Mouse (Mus musculus) forebrain, postnatal 0 days (tissue): Measurements from ENCODE around the gene Fgd1. TPM values are rescaled to one million over a fixed set of nuclear protein-coding genes. Genes with fewer than 3 reads are reported as not detected.

Experiments
- ATAC-seq: fragments of 200-750 bp; cut with Nextera tagmentation; 2 replicates; pipeline ENCODE4 v1.8.0; 2017; ENCODE audit warnings: mild to moderate bottlenecking, moderate library complexity
- DNase-seq: peaks from one replicate; pipeline ENCODE4 v3.0.0-alpha.2; 2015
- H3K27ac ChIP-seq: fragments of 300-500 bp; sonication (generic); 2 replicates; pipeline ENCODE4 v1.5.1; 2014; ENCODE audit warnings: low read depth, mild to moderate bottlenecking, antibody characterized with exemption, low read length, moderate library complexity, mixed read lengths
- H3K27me3 ChIP-seq: fragments of 300-500 bp; sonication (generic); 2 replicates; pipeline ENCODE4 v1.6.1; 2014; ENCODE audit warnings: mild to moderate bottlenecking, low read length, mixed read lengths; ENCODE audit not compliant: insufficient read depth
- H3K36me3 ChIP-seq: fragments of 300-500 bp; sonication (generic); 2 replicates; pipeline ENCODE4 v1.6.1; 2014; ENCODE audit warnings: mild to moderate bottlenecking, moderate library complexity; ENCODE audit not compliant: insufficient read depth
- H3K4me1 ChIP-seq: fragments of 300-500 bp; sonication (generic); 2 replicates; pipeline ENCODE4 v1.6.1; 2014; ENCODE audit warnings: antibody characterized with exemption; ENCODE audit not compliant: insufficient read depth
- H3K4me2 ChIP-seq: fragments of 300-500 bp; sonication (generic); 2 replicates; pipeline ENCODE4 v1.6.1; 2014; ENCODE audit warnings: low read depth, mild to moderate bottlenecking, moderate library complexity
- H3K4me3 ChIP-seq: fragments of 300-500 bp; sonication (generic); 2 replicates; pipeline ENCODE4 v1.5.1; 2014; ENCODE audit warnings: low read depth, low read length, mixed read lengths
- H3K9ac ChIP-seq: fragments of 300-500 bp; sonication (generic); 2 replicates; pipeline ENCODE4 v1.6.1; 2014; ENCODE audit warnings: mild to moderate bottlenecking
- H3K9me3 ChIP-seq: fragments of 300-500 bp; sonication (generic); 2 replicates; pipeline ENCODE4 v1.6.1; 2016; ENCODE audit warnings: low read length
- CTCF ChIP-seq: sonication (generic); IDR thresholded peaks from 2 replicates; pipeline ENCODE4 v1.5.1; 2016; ENCODE audit warnings: antibody characterized with exemption, control low read depth, low read depth
- WGBS: fragments of 180-500 bp; shearing (Covaris S2); extraction: QIAGEN DNeasy Blood & Tissue Kit; methylation state at CpG from one replicate; pipeline ENCODE4 v1.1.7; 2014; 5-methylcytosine and 5-hydroxymethylcytosine counted together
- polyA plus RNA-seq: library from polyadenylated mRNA; unstranded; fragments of >200 nt; fragmentation: Nextera tagmentation; extraction: Ambion mirVana; gene quantifications from 2 replicates; pipeline ENCODE4 v1.2.1, GENCODE M21; 2015
- total RNA-seq: library from RNA; depleted of rRNA; stranded (reverse); fragments of >200 nt; gene quantifications from 2 replicates; pipeline ENCODE4 v1.2.3, GENCODE M21; 2014

Fgd1 gene
- total and polyA plus RNA-seq, 2 experiments from 2014 or later = 14.6 to 42.1 TPM

- 37% methylated on average over 11 of the region's 11 CpGs for WGBS
- Histone ChIP-seq H3K27me3 (no peaks in the 10 kb centered on the region), H3K9me3 (no peaks in the 10 kb centered on the region), H3K4me2 (peak overlapping the region; percentile 55), H3K4me3 (peak overlapping the region; percentile 56), H3K4me1 (peaks cover 4% of the 10 kb centered on the region; the same call in 1 of the 2 replicates), H3K36me3 (no peaks in the 10 kb centered on the region), H3K27ac (peak overlapping the region; percentile 85), H3K9ac (peak overlapping the region; percentile 71)
- no peak for DNase-seq
- TF ChIP-seq CTCF = no peak
- ATAC-seq = no peak; the same call in 1 of the 2 replicates
Measured at GRCm38 (mm10) chrX:151046321-151046720, 371 bp downstream of the Fgd1 start.

DNA sequence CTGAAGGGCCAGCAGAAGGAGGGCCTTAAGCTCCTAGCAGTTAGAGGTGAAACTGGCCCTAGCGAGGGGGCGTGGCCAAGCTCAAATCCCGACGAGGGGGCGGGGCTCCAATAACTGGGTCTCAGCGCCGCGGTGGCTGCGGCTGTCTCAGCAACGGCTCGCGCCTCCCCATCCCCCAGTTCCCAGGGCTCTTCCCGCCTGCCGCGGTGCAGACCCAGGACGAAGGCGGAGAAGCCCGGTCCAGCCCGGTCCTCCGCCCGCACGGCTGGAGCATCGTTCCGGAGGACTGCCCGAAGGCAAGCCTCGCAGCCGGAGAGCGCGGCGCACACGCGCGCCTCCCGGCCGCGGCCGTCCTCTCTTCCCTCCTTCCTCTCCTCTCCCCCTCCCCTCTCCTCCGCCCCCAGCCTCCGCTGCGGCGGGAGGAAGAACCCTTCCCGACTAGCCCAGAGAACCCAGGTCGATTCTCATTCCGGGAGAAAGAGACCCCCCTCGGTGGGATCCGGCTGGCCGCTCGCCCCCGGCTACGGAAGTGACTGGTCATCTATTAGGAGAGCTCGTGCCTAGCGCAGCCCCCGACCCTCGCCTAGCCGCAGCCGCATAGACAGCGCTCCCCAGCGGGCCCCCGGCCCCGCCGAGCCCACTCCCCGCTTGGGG is 954 bp downstream of the Fgd1 start:
- H3K36me3 ChIP-seq = no peaks in the 10 kb centered on the region
- no peaks in the 10 kb centered on the region for H3K9me3 ChIP-seq
- 30% methylated on average over 46 of the region's 62 CpGs for WGBS
- H3K4me3 ChIP-seq = peak overlapping the region; percentile 56
- H3K9ac ChIP-seq = peak overlapping the region; percentile 71
- H3K27ac ChIP-seq = peak overlapping the region; percentile 85
- H3K4me1 ChIP-seq = peaks cover 4% of the 10 kb centered on the region; the same call in 1 of the 2 replicates
- no peaks in the 10 kb centered on the region for H3K27me3 ChIP-seq
- ATAC-seq (peak; percentile 90), DNase-seq (peak; percentile 84)
- TF ChIP-seq CTCF = no peak
- H3K4me2 ChIP-seq = peak overlapping the region; percentile 55

- WGBS = 39% methylated on average over 48 of the region's 56 CpGs
Measured at GRCm38 (mm10) chrX:151047431-151048058, 1.6 kb downstream of the Fgd1 start.

GRCm38 (mm10) chrX:151049661-151050215 is 3.8 kb downstream of the Fgd1 start:
- no peak overlapping the region for H3K9ac ChIP-seq
- no peaks in the 10 kb centered on the region for H3K9me3 ChIP-seq
- DNase-seq (no peak), ATAC-seq (no peak)
- no peak for TF ChIP-seq CTCF
- no peak overlapping the region for H3K4me3 ChIP-seq
- H3K36me3 ChIP-seq = no peaks in the 10 kb centered on the region
- H3K4me2 ChIP-seq = peak overlapping the region; percentile 55
- H3K27ac ChIP-seq = no peak overlapping the region
- H3K27me3 ChIP-seq = no peaks in the 10 kb centered on the region
- H3K4me1 ChIP-seq = peaks cover 4% of the 10 kb centered on the region; the same call in 1 of the 2 replicates
- 48% methylated on average over 8 of the region's 8 CpGs for WGBS

More at GRCm38 (mm10) chrX:151047431-151048058, 1.6 kb downstream of the Fgd1 start:
- H3K9me3 ChIP-seq = no peaks in the 10 kb centered on the region
- no peaks in the 10 kb centered on the region for H3K36me3 ChIP-seq
- DNase-seq = peak; percentile 26
- ATAC-seq = peak; percentile 65
- H3K4me3 ChIP-seq = peak overlapping the region; percentile 56
- H3K27ac ChIP-seq = peak overlapping the region; percentile 85
- peak overlapping the region; percentile 55 for H3K4me2 ChIP-seq
- no peaks in the 10 kb centered on the region for H3K27me3 ChIP-seq
- no peak for TF ChIP-seq CTCF
- peak overlapping the region; percentile 71 for H3K9ac ChIP-seq
- H3K4me1 ChIP-seq = peaks cover 4% of the 10 kb centered on the region; the same call in 1 of the 2 replicates

DNA sequence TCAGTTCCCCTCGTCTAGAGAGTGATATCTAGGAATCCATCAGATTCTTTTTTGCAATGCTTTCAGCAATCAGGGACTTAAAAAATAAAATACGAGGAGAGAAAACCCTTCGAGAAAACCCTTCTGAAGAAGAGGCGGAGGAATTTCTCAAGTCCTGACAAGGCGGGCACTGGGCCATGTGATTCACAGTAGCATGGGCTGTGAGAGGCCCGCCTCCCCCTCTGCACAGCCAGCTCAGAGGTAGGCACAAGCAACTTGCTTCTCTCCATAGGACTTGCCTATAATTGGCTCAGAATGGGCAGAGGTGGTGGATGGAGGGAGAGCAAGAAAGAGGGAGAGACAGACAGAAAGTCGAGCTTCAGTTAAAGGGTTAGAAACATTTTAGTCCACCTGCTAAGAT is 4.4 kb downstream of the Fgd1 start:
- Histone ChIP-seq H3K4me3 (no peak overlapping the region), H3K4me1 (peaks cover 4% of the 10 kb centered on the region; the same call in 1 of the 2 replicates), H3K36me3 (no peaks in the 10 kb centered on the region), H3K9me3 (no peaks in the 10 kb centered on the region), H3K9ac (no peak overlapping the region), H3K4me2 (no peak overlapping the region), H3K27ac (no peak overlapping the region), H3K27me3 (no peaks in the 10 kb centered on the region)
- 60% methylated on average over 7 of the region's 7 CpGs for WGBS
- DNase-seq = peak; percentile 1
- no peak for TF ChIP-seq CTCF
- no peak for ATAC-seq

GRCm38 (mm10) chrX:151054489-151054888 is 8.5 kb downstream of the Fgd1 start:
- no peaks in the 10 kb centered on the region for H3K36me3 ChIP-seq
- 0 out of 2 replicates have a peak, but pooled peaks cover 2% of the 10 kb centered on the region for H3K4me1 ChIP-seq
- no peak overlapping the region for H3K9ac ChIP-seq
- DNase-seq = no peak
- ATAC-seq = no peak
- no peaks in the 10 kb centered on the region for H3K9me3 ChIP-seq
- no peak overlapping the region for H3K4me2 ChIP-seq
- no peaks in the 10 kb centered on the region for H3K27me3 ChIP-seq
- no peak overlapping the region for H3K27ac ChIP-seq
- no peak for TF ChIP-seq CTCF
- no peak overlapping the region for H3K4me3 ChIP-seq
- WGBS = 83% methylated on average over 5 of the region's 6 CpGs

GRCm38 (mm10) chrX:151055559-151055958 is 9.6 kb downstream of the Fgd1 start:
- DNase-seq = no peak
- no peaks in the 10 kb centered on the region for H3K4me1 ChIP-seq
- H3K9me3 ChIP-seq = no peaks in the 10 kb centered on the region
- no peak overlapping the region for H3K4me3 ChIP-seq
- no peak overlapping the region for H3K9ac ChIP-seq
- WGBS = 35% methylated on average over 1 of the region's 1 CpGs
- no peak for TF ChIP-seq CTCF
- peak; percentile 34; the same call in 1 of the 2 replicates for ATAC-seq
- H3K27ac ChIP-seq = no peak overlapping the region
- H3K36me3 ChIP-seq = no peaks in the 10 kb centered on the region
- no peak overlapping the region for H3K4me2 ChIP-seq
- H3K27me3 ChIP-seq = no peaks in the 10 kb centered on the region
